Comparison of ENCODE assay signal across 31 mouse cellular contexts in genomic region chr5:122445051-122445610, GRCm38 (mm10).
"Had no signal": no experiment of that assay in that cellular context is flagged by ENCODE, and none has a peak within 500 bp of the region (broad histone marks: within the 10 kb centered on the region; RNA-seq: fewer than 3 reads in every experiment).

No protein-coding gene starts in this region.

- H3K4me3 ChIP-seq: limb, embryonic 10.5 days; limb, embryonic 12.5 days; limb, embryonic 13.5 days; limb, embryonic 15.5 days; liver, embryonic 12.5 days; liver, embryonic 13.5 days; liver, embryonic 15.5 days; lung, embryonic 15.5 days; megakaryocyte, embryonic 14.5 days; midbrain, embryonic 10.5 days; midbrain, embryonic 12.5 days; midbrain, embryonic 13.5 days; midbrain, embryonic 15.5 days; myocyte had no signal

- H3K4me1 ChIP-seq: limb, embryonic 12.5 days; limb, embryonic 13.5 days; limb, embryonic 15.5 days; liver, embryonic 12.5 days; liver, embryonic 13.5 days; liver, embryonic 15.5 days; lung, embryonic 15.5 days; megakaryocyte, embryonic 14.5 days; midbrain, embryonic 13.5 days; midbrain, embryonic 15.5 days had no signal

- H3K9ac ChIP-seq: limb, embryonic 12.5 days; limb, embryonic 13.5 days; limb, embryonic 15.5 days; liver, embryonic 12.5 days; liver, embryonic 13.5 days; liver, embryonic 14.5 days; liver, embryonic 15.5 days; liver, postnatal 0 days; lung, embryonic 14.5 days; lung, embryonic 15.5 days; midbrain, embryonic 12.5 days; midbrain, embryonic 13.5 days; midbrain, embryonic 15.5 days had no signal

- DNase-seq: left cerebral cortex, postnatal 4 days; liver; liver, embryonic 13.5 days; liver, postnatal 0 days; lung, adult 18-20 months; lung, adult 2 months; lung, embryonic 14.5 days; lung, postnatal 10 days; lung, postnatal 14 days; lung, postnatal 36 days; lung, postnatal 4 days; midbrain, embryonic 14.5 days had no signal

- ATAC-seq: liver, embryonic 12.5 days; liver, postnatal 0 days; lung, postnatal 0 days; midbrain, embryonic 13.5 days; midbrain, embryonic 15.5 days; midbrain, embryonic 16.5 days had no signal

- H3K9me3 ChIP-seq: limb, embryonic 10.5 days; limb, embryonic 12.5 days; limb, embryonic 13.5 days; limb, embryonic 15.5 days; liver, embryonic 12.5 days; liver, embryonic 13.5 days; liver, embryonic 15.5 days; lung, embryonic 15.5 days; megakaryocyte, embryonic 14.5 days; midbrain, embryonic 10.5 days; midbrain, embryonic 12.5 days; midbrain, embryonic 13.5 days; midbrain, embryonic 15.5 days had no signal

- H3K27me3 ChIP-seq: limb, embryonic 12.5 days; limb, embryonic 13.5 days; limb, embryonic 15.5 days; liver, embryonic 12.5 days; liver, embryonic 13.5 days; liver, embryonic 15.5 days; lung, embryonic 15.5 days; megakaryocyte, embryonic 14.5 days; midbrain, embryonic 12.5 days; midbrain, embryonic 13.5 days; midbrain, embryonic 15.5 days had no signal

- H3K27ac ChIP-seq: limb, embryonic 10.5 days; limb, embryonic 12.5 days; limb, embryonic 13.5 days; limb, embryonic 15.5 days; liver, embryonic 12.5 days; liver, embryonic 13.5 days; liver, embryonic 14.5 days; liver, embryonic 15.5 days; lung, embryonic 15.5 days; macrophage; midbrain, embryonic 10.5 days; midbrain, embryonic 12.5 days; midbrain, embryonic 13.5 days; midbrain, embryonic 15.5 days had no signal

- H3K4me2 ChIP-seq: limb, embryonic 12.5 days; limb, embryonic 13.5 days; limb, embryonic 15.5 days; liver, embryonic 11.5 days; liver, embryonic 12.5 days; liver, embryonic 13.5 days; liver, embryonic 15.5 days; lung, embryonic 14.5 days; lung, embryonic 15.5 days; midbrain, embryonic 11.5 days; midbrain, embryonic 12.5 days; midbrain, embryonic 13.5 days; midbrain, embryonic 15.5 days had no signal
